Mouse (Mus musculus): Measurements from ENCODE around the gene Padi3. TPM values are rescaled to one million over a fixed set of nuclear protein-coding genes. Genes with fewer than 3 reads are reported as not detected.

The Padi3 gene
- polyA plus RNA-seq, 1 experiment from 2014 or later, result 0.05 TPM

DNA sequence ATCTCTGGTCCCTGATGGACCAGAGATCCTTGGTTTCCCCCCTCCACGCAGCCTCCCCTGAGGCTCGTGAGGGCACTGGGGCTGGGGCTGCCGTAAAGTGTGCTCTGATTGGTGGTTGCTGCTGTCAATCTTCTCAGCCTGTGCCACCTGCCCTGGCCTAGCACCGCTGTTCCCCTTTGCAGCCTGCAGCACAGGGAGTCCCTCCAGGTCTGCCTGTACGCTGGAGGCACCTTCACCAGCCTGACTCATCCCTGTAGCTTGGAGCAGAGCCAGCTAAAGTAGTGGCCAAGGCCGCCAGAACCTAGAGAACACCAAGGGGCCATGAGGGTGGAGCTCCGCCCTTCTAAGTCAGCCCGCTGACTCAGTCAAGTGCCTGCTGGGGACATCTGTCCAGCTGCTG lies 27.4 kb upstream of the Padi3 start:
- H3K9me3 ChIP-seq, result no peaks in the 10 kb centered on the region
- H3K4me1 ChIP-seq (replicated peaks), result peaks cover 43% of the 10 kb centered on the region
- H3K9ac ChIP-seq (replicated peaks), result no peak overlapping the region
- no peak for ATAC-seq
- no peaks in the 10 kb centered on the region for H3K36me3 ChIP-seq
- peaks cover 5% of the 10 kb centered on the region; the same call in 1 of the 2 replicates for H3K27me3 ChIP-seq
- WGBS, result 22% methylated on average over 8 of the region's 8 CpGs
- no peak overlapping the region for H3K27ac ChIP-seq
- no peak overlapping the region for H3K4me3 ChIP-seq (replicated peaks)
- H3K4me2 ChIP-seq (replicated peaks), result no peak overlapping the region

DNA sequence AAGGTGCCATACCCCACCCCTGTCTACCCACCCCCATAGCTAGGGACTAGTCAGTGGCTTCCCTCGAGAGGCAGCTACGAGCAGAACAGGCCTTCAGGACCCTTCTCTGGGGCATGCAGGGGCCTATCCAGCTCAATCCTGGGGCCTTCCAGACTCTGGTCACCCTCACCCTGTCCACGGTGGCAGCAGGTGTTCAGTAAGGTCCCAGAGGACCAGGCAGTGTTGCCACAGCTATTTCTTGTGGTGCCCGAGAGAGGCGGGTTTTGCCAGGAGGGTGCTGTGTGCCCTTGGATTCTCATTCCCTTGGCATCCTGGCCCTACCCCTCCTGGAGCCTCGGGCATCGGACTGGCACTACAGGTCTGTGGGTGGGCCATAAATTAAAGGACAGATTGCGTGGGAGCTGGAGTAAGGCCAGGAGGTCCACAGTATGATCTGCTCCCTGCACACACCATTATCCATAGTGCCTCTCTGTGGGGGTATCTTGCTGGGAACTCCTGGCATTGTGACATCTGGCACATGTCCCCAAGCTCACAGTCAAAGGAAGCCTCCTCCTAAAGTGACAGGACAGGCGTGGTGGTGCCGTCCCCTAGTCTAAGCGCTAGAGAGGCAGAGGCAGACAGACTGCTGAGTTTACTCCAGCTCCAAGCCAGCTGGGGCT lies 25.9 kb upstream of the Padi3 start:
- Histone ChIP-seq H3K27ac (no peak overlapping the region), H3K36me3 (no peaks in the 10 kb centered on the region), H3K4me1 (replicated peaks) (peaks cover 43% of the 10 kb centered on the region), H3K4me3 (replicated peaks) (no peak overlapping the region), H3K4me2 (replicated peaks) (no peak overlapping the region), H3K9me3 (no peaks in the 10 kb centered on the region), H3K9ac (replicated peaks) (no peak overlapping the region), H3K27me3 (peaks cover 7% of the 10 kb centered on the region; the same call in 1 of the 2 replicates)
- WGBS, result 64% methylated on average over 11 of the region's 11 CpGs
- peak; percentile 12; the same call in 1 of the 2 replicates for ATAC-seq

DNA sequence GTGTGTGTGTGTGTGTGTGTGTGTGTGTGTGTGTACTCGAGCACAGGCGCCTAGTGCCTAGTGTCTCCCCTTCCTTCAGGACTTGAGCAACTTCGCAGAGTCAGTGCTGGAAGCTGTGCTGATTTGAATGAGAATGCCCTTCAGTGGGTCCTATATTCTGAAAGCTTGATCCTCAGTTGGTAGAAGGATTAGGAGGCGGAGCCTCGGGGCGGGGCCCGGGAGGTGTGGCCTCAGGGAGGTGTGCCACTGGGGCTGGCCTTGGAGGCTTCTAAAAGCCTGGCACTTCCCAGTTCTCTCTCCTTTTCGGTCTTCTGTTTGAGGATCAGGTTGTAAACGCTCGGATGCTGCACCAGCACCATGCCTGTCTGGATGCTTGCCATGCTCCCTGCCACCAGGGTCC lies 25.2 kb upstream of the Padi3 start:
- Histone ChIP-seq H3K4me3 (replicated peaks) (no peak overlapping the region), H3K9ac (replicated peaks) (no peak overlapping the region), H3K9me3 (no peaks in the 10 kb centered on the region), H3K36me3 (no peaks in the 10 kb centered on the region), H3K27me3 (peaks cover 7% of the 10 kb centered on the region; the same call in 1 of the 2 replicates), H3K27ac (no peak overlapping the region), H3K4me1 (replicated peaks) (peaks cover 43% of the 10 kb centered on the region), H3K4me2 (replicated peaks) (0 out of 2 replicates have a peak overlapping the region, but pooled peaks have one; percentile 9)
- WGBS, result under 1% methylated on average over 10 of the region's 10 CpGs
- ATAC-seq, result peak; percentile 73

DNA sequence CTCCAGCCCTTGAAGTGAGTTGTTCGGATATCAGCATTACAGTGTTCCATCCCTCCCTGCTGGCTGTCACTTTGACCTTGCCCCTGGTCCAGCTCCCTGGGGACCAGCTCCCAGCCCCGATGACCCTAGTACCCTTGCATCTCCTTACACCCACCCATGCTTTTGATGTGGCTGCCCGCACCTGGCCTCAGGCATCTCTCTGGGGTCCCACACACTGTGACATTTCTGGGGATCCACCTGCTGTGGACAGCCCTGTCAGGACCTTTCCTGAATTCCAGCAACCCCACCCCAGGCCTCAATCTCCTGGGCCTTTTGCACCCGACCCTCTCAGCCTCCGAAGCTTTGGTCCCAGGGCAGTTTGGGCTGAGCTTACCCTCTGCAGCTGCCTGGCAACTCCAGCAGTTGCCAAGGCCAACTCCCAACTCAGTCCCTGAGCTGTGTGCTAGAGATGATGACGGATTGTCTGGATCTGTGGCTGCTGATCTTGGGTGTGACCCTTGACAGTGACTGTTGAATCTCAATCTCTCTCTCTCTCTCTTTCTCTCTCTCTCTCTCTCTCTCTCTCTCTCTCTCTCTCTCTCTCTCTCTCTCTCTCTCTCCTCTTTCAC lies 24.0 kb upstream of the Padi3 start:
- H3K36me3 ChIP-seq, result no peaks in the 10 kb centered on the region

DNA sequence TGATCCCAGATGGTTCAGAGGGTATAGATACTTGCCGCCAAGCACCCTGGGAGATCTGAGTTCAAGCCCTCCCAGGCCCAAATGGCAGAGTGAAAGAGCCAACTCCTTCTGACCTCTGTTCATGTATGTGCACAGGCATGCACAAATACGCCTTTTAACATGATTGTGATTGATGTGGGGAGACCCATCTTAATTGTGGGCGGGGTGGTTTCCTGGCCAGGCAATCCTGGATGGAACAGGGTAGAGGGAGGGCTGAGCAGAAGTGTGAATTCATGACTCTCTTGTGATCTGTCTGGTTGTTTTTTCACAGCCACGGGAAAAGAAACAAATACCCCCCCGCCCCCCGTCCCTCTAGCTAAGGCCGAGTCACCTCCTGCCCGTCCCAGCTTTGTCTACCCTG lies 22.4 kb upstream of the Padi3 start:
- Histone ChIP-seq H3K9me3 (no peaks in the 10 kb centered on the region), H3K4me3 (replicated peaks) (no peak overlapping the region), H3K36me3 (no peaks in the 10 kb centered on the region), H3K27me3 (0 out of 2 replicates have a peak, but pooled peaks cover 7% of the 10 kb centered on the region), H3K4me2 (replicated peaks) (no peak overlapping the region), H3K9ac (replicated peaks) (no peak overlapping the region), H3K4me1 (replicated peaks) (peaks cover 39% of the 10 kb centered on the region), H3K27ac (no peak overlapping the region)
- ATAC-seq, result no peak
- WGBS, result 45% methylated on average over 8 of the region's 8 CpGs

More for the DNA sequence above, 24.0 kb upstream of the Padi3 start:
- Histone ChIP-seq H3K9me3 (no peaks in the 10 kb centered on the region), H3K9ac (replicated peaks) (no peak overlapping the region), H3K27ac (no peak overlapping the region), H3K4me3 (replicated peaks) (no peak overlapping the region), H3K27me3 (peaks cover 7% of the 10 kb centered on the region; the same call in 1 of the 2 replicates), H3K4me1 (replicated peaks) (peaks cover 43% of the 10 kb centered on the region), H3K4me2 (replicated peaks) (no peak overlapping the region)
- WGBS, result 67% methylated on average over 6 of the region's 6 CpGs
- no peak for ATAC-seq

DNA sequence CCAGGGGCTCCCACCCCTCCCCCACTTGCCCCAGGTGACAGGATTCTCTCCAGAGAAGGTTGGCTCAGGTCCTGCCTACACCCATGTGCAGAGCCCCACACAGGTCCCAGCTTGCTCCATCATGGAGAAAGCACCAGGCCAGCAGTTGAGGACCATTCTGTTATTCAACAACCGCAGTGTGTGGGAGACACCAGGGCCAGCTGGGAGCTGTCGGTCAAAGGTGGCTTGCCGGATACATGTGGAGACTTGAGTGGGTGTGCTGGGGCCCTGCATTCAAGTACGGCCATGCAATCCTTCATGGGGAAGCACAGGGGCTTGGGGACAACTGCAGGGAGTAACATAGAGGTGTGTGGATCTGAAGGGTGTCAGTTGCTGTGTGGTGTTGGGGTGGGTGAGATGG lies 21.4 kb upstream of the Padi3 start:
- ATAC-seq, result no peak
- WGBS, result 95% methylated on average over 4 of the region's 4 CpGs
- H3K36me3 ChIP-seq, result no peaks in the 10 kb centered on the region
- H3K9me3 ChIP-seq, result no peaks in the 10 kb centered on the region
- H3K4me2 ChIP-seq (replicated peaks), result no peak overlapping the region
- peaks cover 37% of the 10 kb centered on the region for H3K4me1 ChIP-seq (replicated peaks)
- H3K27me3 ChIP-seq, result 0 out of 2 replicates have a peak, but pooled peaks cover 7% of the 10 kb centered on the region
- no peak overlapping the region for H3K9ac ChIP-seq (replicated peaks)
- no peak overlapping the region for H3K27ac ChIP-seq
- no peak overlapping the region for H3K4me3 ChIP-seq (replicated peaks)

DNA sequence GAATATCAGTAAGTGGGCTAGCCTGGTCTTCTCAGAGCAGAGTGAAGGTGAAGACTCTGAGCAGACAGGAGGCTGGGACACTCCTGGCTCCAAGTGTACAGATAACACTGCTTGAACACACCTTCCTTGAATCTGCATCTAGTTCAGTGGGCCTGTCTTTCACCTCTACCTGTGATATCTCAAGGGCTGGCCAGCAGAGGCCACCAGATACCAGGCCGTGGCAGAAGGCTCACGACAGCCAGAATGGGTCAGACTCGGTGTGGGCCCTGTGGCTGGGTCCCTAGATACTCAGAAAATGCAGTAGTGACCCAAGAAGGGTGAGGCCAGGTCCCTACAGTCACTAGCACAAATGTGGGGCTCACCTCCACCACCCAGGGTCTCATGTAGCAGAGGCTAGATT lies 16.8 kb upstream of the Padi3 start:
- ATAC-seq, result no peak
- 0 out of 2 replicates have a peak, but pooled peaks cover 3% of the 10 kb centered on the region for H3K4me1 ChIP-seq (replicated peaks)
- 65% methylated on average over 3 of the region's 3 CpGs for WGBS
- H3K9ac ChIP-seq (replicated peaks), result no peak overlapping the region
- H3K9me3 ChIP-seq, result 0 out of 2 replicates have a peak, but pooled peaks cover 12% of the 10 kb centered on the region
- H3K27ac ChIP-seq, result no peak overlapping the region
- H3K36me3 ChIP-seq, result no peaks in the 10 kb centered on the region
- no peak overlapping the region for H3K4me2 ChIP-seq (replicated peaks)
- H3K4me3 ChIP-seq (replicated peaks), result no peak overlapping the region
- H3K27me3 ChIP-seq, result 0 out of 2 replicates have a peak, but pooled peaks cover 3% of the 10 kb centered on the region

DNA sequence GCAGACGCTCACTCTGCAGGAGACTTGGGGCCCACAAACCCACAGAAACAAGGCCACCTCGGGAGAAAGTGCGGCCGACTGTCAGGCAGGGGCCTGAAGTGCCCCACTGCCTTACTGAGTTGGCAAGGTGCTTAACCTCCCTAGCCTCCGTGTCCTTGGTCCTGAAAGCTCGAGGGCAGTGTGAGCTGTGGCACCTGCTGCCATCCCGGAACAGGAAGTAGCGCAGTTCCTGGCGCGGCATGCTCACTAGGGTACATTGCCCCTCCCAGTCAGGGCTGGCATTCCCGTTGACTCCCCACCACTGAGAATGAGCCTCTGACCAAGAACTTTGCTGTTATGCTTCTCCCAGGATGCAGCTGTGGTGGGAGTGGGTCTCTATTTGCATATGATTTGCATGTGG lies 15.5 kb upstream of the Padi3 start:
- 64% methylated on average over 11 of the region's 11 CpGs for WGBS
- no peak overlapping the region for H3K4me3 ChIP-seq (replicated peaks)
- H3K36me3 ChIP-seq, result no peaks in the 10 kb centered on the region
- no peak overlapping the region for H3K9ac ChIP-seq (replicated peaks)
- no peaks in the 10 kb centered on the region for H3K27me3 ChIP-seq
- 0 out of 2 replicates have a peak, but pooled peaks cover 12% of the 10 kb centered on the region for H3K9me3 ChIP-seq
- no peak for ATAC-seq
- no peak overlapping the region for H3K27ac ChIP-seq
- no peak overlapping the region for H3K4me2 ChIP-seq (replicated peaks)
- H3K4me1 ChIP-seq (replicated peaks), result 0 out of 2 replicates have a peak, but pooled peaks cover 3% of the 10 kb centered on the region

DNA sequence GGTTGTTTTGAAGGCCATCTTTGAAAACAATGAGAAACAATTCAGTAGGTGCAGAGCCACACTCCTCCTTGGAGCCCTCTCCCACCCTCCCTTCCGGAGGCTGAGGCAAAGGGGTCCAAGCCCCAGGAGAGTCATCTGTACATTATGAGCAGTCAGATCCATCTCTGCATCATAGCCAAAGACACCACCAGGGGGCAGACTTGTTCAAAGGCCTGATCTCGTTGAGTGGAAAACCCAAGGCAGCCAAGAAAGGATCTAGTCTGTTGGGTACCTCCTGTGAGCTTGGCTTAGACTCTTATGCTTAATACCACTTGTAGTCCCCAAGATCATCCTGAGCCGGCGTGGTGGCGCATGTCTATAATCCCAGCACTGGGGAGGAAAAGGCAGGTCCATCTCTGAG lies 11.5 kb upstream of the Padi3 start:
- no peaks in the 10 kb centered on the region for H3K36me3 ChIP-seq
- H3K9me3 ChIP-seq, result 0 out of 2 replicates have a peak, but pooled peaks cover 12% of the 10 kb centered on the region
- H3K4me2 ChIP-seq (replicated peaks), result no peak overlapping the region
- no peaks in the 10 kb centered on the region for H3K27me3 ChIP-seq
- H3K27ac ChIP-seq, result no peak overlapping the region
- WGBS, result 62% methylated on average over 5 of the region's 5 CpGs
- no peak for ATAC-seq
- 0 out of 2 replicates have a peak, but pooled peaks cover 3% of the 10 kb centered on the region for H3K4me1 ChIP-seq (replicated peaks)
- H3K4me3 ChIP-seq (replicated peaks), result no peak overlapping the region
- no peak overlapping the region for H3K9ac ChIP-seq (replicated peaks)

DNA sequence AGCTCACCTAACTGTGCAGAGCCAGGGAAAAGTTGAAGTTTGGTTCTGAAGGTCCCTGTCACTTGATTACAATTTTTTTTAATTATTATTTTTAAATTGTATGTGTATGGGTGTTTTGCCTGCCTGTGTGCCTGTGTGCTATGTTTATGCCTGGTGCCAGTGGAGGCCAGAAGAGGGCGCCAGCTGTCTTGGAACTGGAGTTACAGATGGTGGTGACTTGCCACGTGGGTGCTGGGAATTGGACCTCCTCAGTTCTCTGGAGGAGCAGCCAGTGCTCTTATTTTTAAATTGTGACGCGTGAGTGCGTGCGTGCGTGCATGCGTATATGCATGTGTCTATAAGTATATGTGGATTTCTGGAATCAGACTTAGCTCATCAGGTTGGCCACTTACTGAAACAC lies 7.0 kb upstream of the Padi3 start:
- Histone ChIP-seq H3K36me3 (no peaks in the 10 kb centered on the region), H3K27me3 (peaks cover 34% of the 10 kb centered on the region), H3K9ac (replicated peaks) (no peak overlapping the region), H3K9me3 (no peaks in the 10 kb centered on the region), H3K4me2 (replicated peaks) (no peak overlapping the region), H3K4me3 (replicated peaks) (no peak overlapping the region), H3K27ac (no peak overlapping the region), H3K4me1 (replicated peaks) (peaks cover 12% of the 10 kb centered on the region)
- 90% methylated on average over 8 of the region's 8 CpGs for WGBS
- ATAC-seq, result no peak

DNA sequence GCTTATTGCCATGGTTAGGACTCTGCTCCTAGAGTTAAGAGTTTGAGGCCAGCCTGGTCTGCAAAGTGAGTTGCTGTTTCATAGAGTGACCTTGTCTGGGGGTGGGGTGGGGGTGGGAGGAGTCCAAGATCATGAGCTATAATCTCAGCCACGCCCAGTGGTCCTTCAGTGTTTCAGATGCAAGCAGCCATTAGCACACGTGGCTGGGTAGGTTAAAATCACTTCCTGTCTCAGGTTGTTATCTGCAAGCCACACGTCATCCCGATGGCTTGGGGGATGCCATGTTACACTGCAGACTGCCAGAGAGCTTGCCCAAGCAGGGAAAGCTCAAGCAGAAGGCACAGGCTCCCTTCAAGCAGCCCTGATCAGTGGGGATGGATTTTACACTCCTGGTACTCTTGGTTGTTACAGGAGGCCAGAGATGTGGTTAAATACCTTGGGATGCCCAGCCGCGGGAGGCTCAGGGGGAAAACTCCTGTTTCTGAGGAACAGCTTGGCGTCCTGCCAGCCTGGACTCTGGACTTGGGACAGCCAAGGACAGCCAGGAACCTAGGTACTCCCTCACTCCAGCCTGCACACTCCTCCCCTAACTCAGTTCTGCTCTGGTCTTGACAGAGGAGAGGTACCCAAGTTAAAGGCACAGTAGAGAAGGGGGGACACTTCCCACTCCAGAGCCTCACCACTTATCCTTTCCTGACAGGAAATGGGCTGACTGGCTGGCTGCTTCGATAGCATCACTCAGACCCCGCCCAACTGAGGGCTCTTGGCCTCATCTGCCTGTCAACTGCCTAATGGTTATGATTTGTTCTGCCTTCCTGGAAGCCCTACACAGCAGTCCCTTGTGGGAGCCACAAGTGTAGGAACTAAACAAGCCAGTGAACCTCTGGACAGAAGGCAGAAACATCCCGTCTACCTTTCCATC lies 5.8 kb upstream of the Padi3 start:
- H3K36me3 ChIP-seq, result no peaks in the 10 kb centered on the region
- 66% methylated on average over 10 of the region's 10 CpGs for WGBS
- H3K9me3 ChIP-seq, result no peaks in the 10 kb centered on the region
- H3K27ac ChIP-seq, result no peak overlapping the region
- ATAC-seq, result no peak
- H3K27me3 ChIP-seq, result peaks cover 40% of the 10 kb centered on the region
- no peak overlapping the region for H3K4me3 ChIP-seq (replicated peaks)
- H3K4me1 ChIP-seq (replicated peaks), result peaks cover 12% of the 10 kb centered on the region
- H3K4me2 ChIP-seq (replicated peaks), result no peak overlapping the region
- no peak overlapping the region for H3K9ac ChIP-seq (replicated peaks)

DNA sequence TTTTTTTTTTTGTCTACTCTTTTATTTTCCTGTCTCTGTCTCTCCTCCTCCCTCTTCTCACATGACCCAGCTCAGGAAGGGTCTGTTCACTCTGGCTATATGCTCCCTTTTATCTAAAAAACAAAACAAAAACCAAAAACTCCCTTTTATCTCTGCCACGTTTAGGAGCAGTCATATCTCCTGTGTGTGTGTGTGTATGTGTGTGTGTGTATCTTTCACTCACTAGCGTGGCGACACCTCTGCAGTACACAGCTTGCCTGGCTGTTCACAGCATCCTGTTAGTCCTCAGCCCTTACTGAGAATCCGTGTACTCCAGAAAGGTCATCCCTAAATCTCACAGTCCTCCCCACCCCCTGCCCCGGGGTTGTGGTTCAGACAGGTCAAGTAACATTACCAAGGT lies 5.0 kb upstream of the Padi3 start:
- peaks cover 40% of the 10 kb centered on the region for H3K27me3 ChIP-seq
- H3K4me3 ChIP-seq (replicated peaks), result no peak overlapping the region
- no peaks in the 10 kb centered on the region for H3K9me3 ChIP-seq
- H3K9ac ChIP-seq (replicated peaks), result no peak overlapping the region
- no peak overlapping the region for H3K27ac ChIP-seq
- ATAC-seq, result no peak
- peaks cover 12% of the 10 kb centered on the region for H3K4me1 ChIP-seq (replicated peaks)
- no peaks in the 10 kb centered on the region for H3K36me3 ChIP-seq
- H3K4me2 ChIP-seq (replicated peaks), result no peak overlapping the region
- WGBS, result 78% methylated on average over 5 of the region's 5 CpGs
